8 mouse cellular contexts compared by ENCODE assay signal in genomic region chrX:52790980-52791593, GRCm38 (mm10). TPM values are rescaled to one million over a fixed set of nuclear protein-coding genes. Genes with fewer than 3 reads are reported as not detected.
DNase-seq lines count a peak whose midpoint lies in the region; ATAC-seq and TF ChIP-seq lines count a peak whose summit lies in the region.
"Had no signal": no experiment of that assay in that cellular context is flagged by ENCODE, and none has a peak within 500 bp of the region (broad histone marks: within the 10 kb centered on the region; RNA-seq: fewer than 3 reads in every experiment).

TSS of gene Ccdc160 (plus strand) at chrX:52791200.

- no peaks in the 10 kb centered on the region for H3K27me3 ChIP-seq in forebrain, embryonic 11.5 days (ENCODE audit: control insufficient read depth, insufficient read depth, low read length)
- no peaks in the 10 kb centered on the region for H3K27me3 ChIP-seq in heart, embryonic 13.5 days (replicated peaks)
- no peaks in the 10 kb centered on the region; the same call in 1 of the 2 replicates for H3K27me3 ChIP-seq in kidney, embryonic 16.5 days (ENCODE audit: insufficient read depth, low read length)
- peaks cover 7% of the 10 kb centered on the region; the same call in 1 of the 2 replicates for H3K27me3 ChIP-seq in limb, embryonic 13.5 days
- no peaks in the 10 kb centered on the region for H3K27me3 ChIP-seq in midbrain, embryonic 15.5 days (replicated peaks)
- H3K27me3 ChIP-seq in stomach, postnatal 0 days (ENCODE audit: control insufficient read depth, insufficient read depth, low read length), result no peaks in the 10 kb centered on the region

- H3K4me1 ChIP-seq in forebrain, embryonic 11.5 days (replicated peaks; ENCODE audit: control insufficient read depth, insufficient read depth, low read length), result no peaks in the 10 kb centered on the region
- no peaks in the 10 kb centered on the region for H3K4me1 ChIP-seq in heart, embryonic 13.5 days
- H3K4me1 ChIP-seq in kidney, embryonic 16.5 days (ENCODE audit: insufficient read depth, low read length), result 0 out of 2 replicates have a peak, but pooled peaks cover 4% of the 10 kb centered on the region
- H3K4me1 ChIP-seq in limb, embryonic 13.5 days, result 0 out of 2 replicates have a peak, but pooled peaks cover 3% of the 10 kb centered on the region
- peaks cover 8% of the 10 kb centered on the region; the same call in 1 of the 2 replicates for H3K4me1 ChIP-seq in midbrain, embryonic 15.5 days
- H3K4me1 ChIP-seq in stomach, postnatal 0 days (replicated peaks; ENCODE audit: control insufficient read depth, insufficient read depth), result no peaks in the 10 kb centered on the region

- H3K36me3 ChIP-seq in forebrain, embryonic 11.5 days (ENCODE audit: control insufficient read depth, insufficient read depth, low read length), result no peaks in the 10 kb centered on the region
- H3K36me3 ChIP-seq in heart, embryonic 13.5 days, result no peaks in the 10 kb centered on the region
- no peaks in the 10 kb centered on the region for H3K36me3 ChIP-seq in kidney, embryonic 16.5 days (ENCODE audit: insufficient read depth, low read length)
- no peaks in the 10 kb centered on the region for H3K36me3 ChIP-seq in limb, embryonic 13.5 days
- no peaks in the 10 kb centered on the region for H3K36me3 ChIP-seq in midbrain, embryonic 15.5 days (replicated peaks)
- H3K36me3 ChIP-seq in stomach, postnatal 0 days (ENCODE audit: control insufficient read depth, insufficient read depth, low read length), result no peaks in the 10 kb centered on the region

- TF ChIP-seq CTCF in stomach, postnatal 0 days (IDR thresholded peaks at IDR 0.05; ENCODE audit: low read depth), result 0 out of 2 replicates have a peak, but pooled peaks have one; percentile 6

- H3K4me3 ChIP-seq in forebrain, embryonic 11.5 days (ENCODE audit: low read depth, low read length), result peak within 1 kb of the TSS; percentile 40
- peak within 1 kb of the TSS; percentile 51 for H3K4me3 ChIP-seq in heart, embryonic 13.5 days
- H3K4me3 ChIP-seq in kidney, embryonic 16.5 days (ENCODE audit: low read length), result peak within 1 kb of the TSS; percentile 51
- peak within 1 kb of the TSS; percentile 44 for H3K4me3 ChIP-seq in limb, embryonic 13.5 days
- peak within 1 kb of the TSS; percentile 49 for H3K4me3 ChIP-seq in midbrain, embryonic 15.5 days
- H3K4me3 ChIP-seq in stomach, postnatal 0 days (ENCODE audit: low read depth, low read length), result peak within 1 kb of the TSS; percentile 30

- no peak within 1 kb of the TSS; the same call in 1 of the 2 replicates for H3K27ac ChIP-seq in forebrain, embryonic 11.5 days (ENCODE audit: low read depth, low read length)
- H3K27ac ChIP-seq in heart, embryonic 13.5 days (replicated peaks), result no peak within 1 kb of the TSS
- peak within 1 kb of the TSS; percentile 70 for H3K27ac ChIP-seq in kidney, embryonic 16.5 days (ENCODE audit: low read length)
- no peak within 1 kb of the TSS for H3K27ac ChIP-seq in limb, embryonic 13.5 days
- peak within 1 kb of the TSS; percentile 71 for H3K27ac ChIP-seq in midbrain, embryonic 15.5 days
- no peak within 1 kb of the TSS for H3K27ac ChIP-seq in stomach, postnatal 0 days (replicated peaks)
- H3K27ac ChIP-seq: macrophage had no signal

- peak; percentile 74 for DNase-seq in cerebellum, adult 11-12 months
- DNase-seq in forebrain, embryonic 11.5 days (ENCODE audit: low spot score), result peak; percentile 89
- DNase-seq in stomach, postnatal 0 days (ENCODE audit: low spot score), result peak; percentile 63

- TF ChIP-seq EP300 in stomach, postnatal 0 days (optimal IDR thresholded peaks at IDR 0.05), result no peak

- H3K9ac ChIP-seq in forebrain, embryonic 11.5 days (ENCODE audit: low read length), result peak within 1 kb of the TSS; percentile 49
- H3K9ac ChIP-seq in heart, embryonic 13.5 days, result peak within 1 kb of the TSS; percentile 69
- H3K9ac ChIP-seq in kidney, embryonic 16.5 days (replicated peaks; ENCODE audit: low read length), result peak within 1 kb of the TSS; percentile 47; the same call in 1 of the 2 replicates
- peak within 1 kb of the TSS; percentile 58; the same call in 1 of the 2 replicates for H3K9ac ChIP-seq in limb, embryonic 13.5 days
- peak within 1 kb of the TSS; percentile 48 for H3K9ac ChIP-seq in midbrain, embryonic 15.5 days
- no peak within 1 kb of the TSS; the same call in 1 of the 2 replicates for H3K9ac ChIP-seq in stomach, postnatal 0 days (ENCODE audit: low read length)

- peak; percentile 96 for ATAC-seq in forebrain, embryonic 11.5 days (replicated peaks; ENCODE audit: low FRiP score)
- no peak for ATAC-seq in heart, embryonic 13.5 days (ENCODE audit: extremely low read depth, insufficient number of reproducible peaks, low FRiP score, low TSS enrichment)
- peak; percentile 97 for ATAC-seq in kidney, embryonic 16.5 days (ENCODE audit: low FRiP score, low TSS enrichment)
- ATAC-seq in limb, embryonic 13.5 days (ENCODE audit: low FRiP score, low read depth), result peak; percentile 81
- ATAC-seq in midbrain, embryonic 15.5 days (replicated peaks), result peak; percentile 99
- peak; percentile 87 for ATAC-seq in stomach, postnatal 0 days (ENCODE audit: low FRiP score, low TSS enrichment)

- H3K9me3 ChIP-seq in forebrain, embryonic 11.5 days (ENCODE audit: control insufficient read depth, low read length), result no peaks in the 10 kb centered on the region
- no peaks in the 10 kb centered on the region for H3K9me3 ChIP-seq in heart, embryonic 13.5 days
- H3K9me3 ChIP-seq in kidney, embryonic 16.5 days (ENCODE audit: low read length), result no peaks in the 10 kb centered on the region
- no peaks in the 10 kb centered on the region for H3K9me3 ChIP-seq in limb, embryonic 13.5 days
- H3K9me3 ChIP-seq in midbrain, embryonic 15.5 days, result no peaks in the 10 kb centered on the region
- H3K9me3 ChIP-seq in stomach, postnatal 0 days (ENCODE audit: control insufficient read depth, low read length), result no peaks in the 10 kb centered on the region

- peak within 1 kb of the TSS; percentile 45 for H3K4me2 ChIP-seq in forebrain, embryonic 11.5 days (ENCODE audit: low read depth, low read length, severe bottlenecking)
- H3K4me2 ChIP-seq in heart, embryonic 13.5 days, result peak within 1 kb of the TSS; percentile 68
- peak within 1 kb of the TSS; percentile 52 for H3K4me2 ChIP-seq in kidney, embryonic 16.5 days (replicated peaks; ENCODE audit: low read depth, low read length)
- H3K4me2 ChIP-seq in limb, embryonic 13.5 days (replicated peaks), result peak within 1 kb of the TSS; percentile 66
- peak within 1 kb of the TSS; percentile 51 for H3K4me2 ChIP-seq in midbrain, embryonic 15.5 days
- peak within 1 kb of the TSS; percentile 53 for H3K4me2 ChIP-seq in stomach, postnatal 0 days (replicated peaks; ENCODE audit: low read depth)

- WGBS in forebrain, embryonic 11.5 days, result 22% methylated on average over 26 of the region's 26 CpGs
- 13% methylated on average over 21 of the region's 26 CpGs for WGBS in heart, embryonic 13.5 days
- 23% methylated on average over 25 of the region's 26 CpGs for WGBS in kidney, embryonic 16.5 days
- 14% methylated on average over 26 of the region's 26 CpGs for WGBS in limb, embryonic 13.5 days
- 18% methylated on average over 26 of the region's 26 CpGs for WGBS in midbrain, embryonic 15.5 days
- WGBS in stomach, postnatal 0 days, result 16% methylated on average over 26 of the region's 26 CpGs

RNA-seq across cellular contexts. Expression of gene Ccdc160, which starts in this region (rescaled TPM):
- polyA plus RNA-seq in forebrain, embryonic 11.5 days (2014; fragmentation: Nextera tagmentation; extraction: Ambion mirVana), result 3.8 and 4.7 TPM in 2 replicates
- polyA plus RNA-seq in heart, embryonic 13.5 days (2015; fragmentation: Nextera tagmentation; extraction: Ambion mirVana), result 0.41 and 0.62 TPM in 2 replicates
- polyA plus RNA-seq in kidney, embryonic 16.5 days (2015; fragmentation: Nextera tagmentation; extraction: Ambion mirVana), result 6.3 and 7.2 TPM in 2 replicates
- 0.37 and 0.52 TPM in 2 replicates for polyA plus RNA-seq in limb, embryonic 13.5 days (2015; fragmentation: Nextera tagmentation; extraction: Ambion mirVana)
- 5.8 and 7.9 TPM in 2 replicates for polyA plus RNA-seq in midbrain, embryonic 15.5 days (2015; fragmentation: Nextera tagmentation; extraction: Ambion mirVana)
- 0.25 and 0.27 TPM in 2 replicates for polyA plus RNA-seq in stomach, postnatal 0 days (2015; fragmentation: Nextera tagmentation; extraction: Ambion mirVana)
- polyA plus RNA-seq: macrophage had no signal

Comparison
In these comparisons a context has a peak if more than half of its experiments do, and no peak if none do; other contexts are left out.
1. Peak in ATAC-seq, H3K4me3 ChIP-seq, H3K9ac ChIP-seq and H3K4me2 ChIP-seq in limb, embryonic 13.5 days; RNA of the gene not detected or under 1 TPM.
2. Peak in DNase-seq, ATAC-seq, H3K4me3 ChIP-seq and H3K4me2 ChIP-seq in stomach, postnatal 0 days; RNA of the gene not detected or under 1 TPM.
3. H3K27ac ChIP-seq: peak in kidney, embryonic 16.5 days (single experiment) and midbrain, embryonic 15.5 days (single experiment); none in forebrain, embryonic 11.5 days (single experiment), heart, embryonic 13.5 days (single experiment), limb, embryonic 13.5 days (single experiment) and stomach, postnatal 0 days (single experiment).
4. Peak in every context shown above with its lines, with median percentiles within 50 percentile points of each other: DNase-seq, H3K4me2 ChIP-seq and H3K4me3 ChIP-seq.